Mouse (Mus musculus): ENCODE results near the gene Kat8.
"Not testable (repeated sequence)": the region's sequence is repeated elsewhere in the genome, so short reads cannot be mapped to it uniquely, and the experiment has no call there.

The Kat8 gene

GRCm38 (mm10) chr7:127930636-127931035, 18.3 kb downstream of the Kat8 start:
- DNase-seq (ENCODE audit: extremely low spot score, low spot score) = no peak

DNA sequence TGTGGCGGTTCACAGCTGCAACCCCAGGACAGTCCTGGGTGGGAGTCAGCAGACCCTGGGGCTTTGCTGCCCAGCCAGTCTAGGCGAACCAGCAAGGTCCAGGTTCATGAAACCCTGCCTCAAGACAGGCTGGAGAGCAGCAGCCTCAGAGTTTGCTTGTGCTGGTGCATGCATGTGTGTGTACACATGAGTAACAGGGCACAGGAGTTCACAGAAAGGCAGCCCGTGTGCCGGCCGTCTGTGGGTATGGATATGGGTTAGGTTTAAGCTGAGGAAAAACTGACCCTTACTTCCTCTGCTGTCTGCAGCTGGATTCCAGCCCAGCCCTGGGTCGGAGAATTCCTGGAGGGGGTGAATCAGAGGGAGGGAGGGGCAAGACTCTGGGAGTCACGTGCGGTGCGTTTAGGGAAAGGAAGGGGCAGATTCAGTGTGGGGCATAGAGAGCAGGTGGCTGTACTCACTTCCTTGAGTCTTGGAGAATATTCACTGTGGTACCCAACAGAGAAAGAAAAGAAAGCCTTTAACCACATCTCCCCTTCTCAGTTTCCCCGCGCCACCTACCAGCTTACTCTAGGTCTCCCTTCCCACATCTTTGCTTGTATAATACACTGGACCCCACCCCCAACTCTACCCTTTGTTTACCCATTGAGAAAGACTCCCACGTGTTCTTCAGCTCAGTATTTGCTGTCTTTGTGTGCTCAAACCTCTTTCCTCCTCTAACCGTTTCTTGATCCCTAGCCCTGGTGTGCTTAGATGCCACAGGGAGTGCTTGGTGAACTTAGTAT, 19.2 kb downstream of the Kat8 start:
- no peak for DNase-seq (ENCODE audit: extremely low spot score, low spot score)

GRCm38 (mm10) chr7:127932273-127933031, 20.1 kb downstream of the Kat8 start:
- peak; percentile 16 for DNase-seq (ENCODE audit: extremely low spot score, low spot score)

GRCm38 (mm10) chr7:127934075-127934474, 21.8 kb downstream of the Kat8 start:
- DNase-seq (ENCODE audit: extremely low spot score, low spot score) = no peak

GRCm38 (mm10) chr7:127935028-127935722, 22.9 kb downstream of the Kat8 start:
- DNase-seq (ENCODE audit: extremely low spot score, low spot score) = peak; percentile 97

GRCm38 (mm10) chr7:127935748-127936159, 23.4 kb downstream of the Kat8 start:
- no peak for DNase-seq (ENCODE audit: extremely low spot score, low spot score)

- DNase-seq (ENCODE audit: extremely low spot score, low spot score) = peak; percentile 33
Measured at GRCm38 (mm10) chr7:127936216-127936884, 24.0 kb downstream of the Kat8 start.

DNA sequence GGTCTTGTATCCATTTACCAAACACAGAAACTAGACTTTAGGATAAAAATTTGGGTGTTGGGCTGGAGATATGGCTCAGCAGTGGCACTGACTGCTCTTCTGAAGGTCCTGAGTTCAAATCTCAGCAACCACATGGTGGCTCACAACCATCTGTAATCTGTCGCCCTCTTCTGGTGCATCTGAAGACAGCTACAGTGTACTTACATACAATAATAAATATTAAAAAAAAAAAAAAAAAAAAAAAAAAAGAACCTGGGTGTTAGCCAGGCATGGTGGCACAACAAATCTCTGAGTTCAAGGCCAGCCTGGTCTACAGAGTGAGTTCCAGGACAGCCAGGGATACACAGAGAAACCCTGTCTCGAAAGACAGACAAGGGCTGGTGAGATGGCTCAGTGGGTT, 29.8 kb downstream of the Kat8 start:
- DNase-seq (ENCODE audit: extremely low spot score, low spot score) = not testable (repeated sequence)

DNA sequence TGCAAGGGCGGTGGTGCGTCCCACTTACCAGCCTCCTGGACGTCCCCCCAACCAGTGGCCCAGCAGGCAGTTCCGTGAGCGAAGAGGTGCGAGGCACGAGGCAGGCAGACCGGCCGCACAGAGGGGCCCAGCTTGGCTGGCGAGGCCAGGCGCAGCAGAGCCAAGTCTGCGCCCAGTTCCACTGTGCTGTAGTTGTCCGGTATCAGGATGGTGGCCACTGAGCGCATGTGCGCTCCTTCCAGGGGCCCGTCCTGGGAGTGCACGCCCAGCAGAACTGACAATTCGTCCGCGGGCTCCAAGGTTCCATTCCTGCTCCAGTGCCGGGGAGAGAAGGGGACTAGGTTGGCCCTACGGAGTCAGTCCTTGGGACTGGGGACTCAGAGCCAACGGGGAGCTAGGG, 32.3 kb downstream of the Kat8 start:
- DNase-seq (ENCODE audit: extremely low spot score, low spot score) = peak; percentile 17

GRCm38 (mm10) chr7:127946470-127947023, 34.2 kb downstream of the Kat8 start, which contains the start of gene Prss36:
TSS of gene Prss36 (minus strand) at chr7:127946725.
- DNase-seq (ENCODE audit: extremely low spot score, low spot score) = no peak

DNA sequence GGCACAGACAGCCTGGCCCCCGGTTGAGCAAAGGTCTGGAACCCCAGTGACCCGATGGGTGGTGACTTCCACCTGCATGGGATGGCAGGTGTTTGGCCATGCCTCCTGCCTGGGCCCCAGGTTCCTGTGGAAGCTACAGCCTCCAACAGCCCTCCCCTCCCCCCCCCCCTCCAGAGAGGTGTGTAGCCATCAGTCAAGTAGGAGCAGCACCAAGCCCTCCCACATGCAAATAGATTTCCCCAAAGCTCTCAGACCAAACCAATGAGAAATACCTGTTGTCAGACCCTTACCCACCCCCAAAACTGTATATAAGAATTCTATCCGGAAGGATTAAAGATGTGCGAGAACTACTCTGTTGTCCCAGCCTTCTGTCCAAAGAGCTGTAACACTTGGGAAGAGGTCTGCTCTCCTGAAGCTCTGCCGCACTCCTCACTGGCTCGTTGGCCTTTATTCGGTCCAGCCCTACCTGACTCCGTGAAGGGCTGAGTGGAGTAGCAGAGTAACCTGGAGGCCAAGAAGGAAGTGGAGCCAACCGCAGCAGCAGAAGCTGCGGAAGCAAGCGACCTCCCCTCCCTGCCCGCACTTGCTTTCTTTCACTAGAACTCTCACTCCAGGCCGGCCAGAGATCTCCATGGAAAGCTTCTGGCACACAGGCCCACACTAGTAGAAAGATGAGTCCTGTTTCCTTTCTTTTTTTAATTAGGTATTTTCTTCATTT, 40.7 kb downstream of the Kat8 start:
- DNase-seq (ENCODE audit: extremely low spot score, low spot score) = no peak

- DNase-seq (ENCODE audit: extremely low spot score, low spot score) = no peak
Measured at GRCm38 (mm10) chr7:127959364-127959763, 47.0 kb downstream of the Kat8 start.

DNA sequence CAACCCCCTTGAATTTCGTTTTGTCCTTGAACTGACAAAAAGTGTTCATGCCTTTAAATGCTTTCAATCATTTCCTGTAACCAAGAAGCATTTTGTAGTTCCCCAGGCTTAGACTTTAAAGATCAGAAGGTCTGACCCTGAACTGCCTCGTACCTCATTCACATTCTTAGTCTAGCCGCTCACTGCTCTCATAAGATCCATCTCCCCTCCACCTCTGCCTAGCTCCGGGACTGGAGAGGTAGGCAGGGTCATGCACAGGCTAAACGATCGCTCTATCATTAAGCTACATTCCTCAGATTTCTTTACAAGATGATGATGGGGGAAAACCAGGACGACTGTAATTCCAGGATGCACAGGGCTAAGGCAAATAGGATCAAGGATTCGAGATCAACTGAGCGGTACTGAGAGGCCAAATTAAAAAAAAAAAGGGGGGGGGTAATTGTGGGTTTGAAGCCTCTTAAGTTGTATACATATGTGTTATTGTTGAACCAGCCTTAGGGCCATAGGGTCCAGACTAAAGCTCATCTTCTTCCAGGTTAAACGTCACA, 54.1 kb downstream of the Kat8 start:
- no peak for DNase-seq (ENCODE audit: extremely low spot score, low spot score)

GRCm38 (mm10) chr7:127967004-127967921, 54.9 kb downstream of the Kat8 start, which contains the start of gene Fus:
TSS of gene Fus (plus strand) at chr7:127967457.
- peak; percentile 96 for DNase-seq (ENCODE audit: extremely low spot score, low spot score)

- DNase-seq (ENCODE audit: extremely low spot score, low spot score) = peak; percentile 80
Measured at GRCm38 (mm10) chr7:127967922-127968828, 55.9 kb downstream of the Kat8 start.

DNA sequence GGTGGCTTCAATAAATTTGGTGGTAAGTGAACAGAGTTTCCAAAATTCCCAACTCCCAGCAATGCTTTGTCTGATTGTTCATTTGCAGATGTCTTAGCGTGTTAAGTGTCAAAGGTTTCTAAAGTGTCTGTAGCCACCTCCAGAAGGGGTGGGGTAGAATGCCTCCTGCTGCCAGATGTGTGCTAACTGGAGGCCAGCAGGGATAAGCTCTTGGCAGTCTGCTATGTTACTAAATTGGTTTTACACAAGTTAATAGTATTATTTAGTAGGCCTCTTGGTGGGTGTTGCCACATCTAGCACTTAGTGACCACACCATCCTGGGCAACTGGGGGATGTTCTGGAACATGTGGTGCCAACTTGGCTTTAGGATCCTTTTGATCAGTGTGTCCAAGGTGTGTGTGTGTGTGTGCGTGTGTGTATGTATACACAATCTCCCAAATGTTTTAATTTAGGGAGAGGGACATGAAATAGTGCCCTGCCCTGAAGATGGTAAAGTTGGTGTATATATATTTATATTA, 62.2 kb downstream of the Kat8 start:
- DNase-seq (ENCODE audit: extremely low spot score, low spot score) = no peak

Data from neural tube, embryonic 10.5 days (tissue).